Mouse (Mus musculus): ENCODE data around the gene Taok2. TPM values are rescaled to one million over a fixed set of nuclear protein-coding genes. Genes with fewer than 3 reads are reported as not detected.
A peak's percentile ranks its signal among the peaks of the same experiment; 100 is the strongest.
"Not testable (repeated sequence)": the region's sequence is repeated elsewhere in the genome, so short reads cannot be mapped to it uniquely, and the experiment has no call there.

Taok2 gene
- polyA plus RNA-seq, 1 experiment from 2014 or later: 40.1 TPM

DNA sequence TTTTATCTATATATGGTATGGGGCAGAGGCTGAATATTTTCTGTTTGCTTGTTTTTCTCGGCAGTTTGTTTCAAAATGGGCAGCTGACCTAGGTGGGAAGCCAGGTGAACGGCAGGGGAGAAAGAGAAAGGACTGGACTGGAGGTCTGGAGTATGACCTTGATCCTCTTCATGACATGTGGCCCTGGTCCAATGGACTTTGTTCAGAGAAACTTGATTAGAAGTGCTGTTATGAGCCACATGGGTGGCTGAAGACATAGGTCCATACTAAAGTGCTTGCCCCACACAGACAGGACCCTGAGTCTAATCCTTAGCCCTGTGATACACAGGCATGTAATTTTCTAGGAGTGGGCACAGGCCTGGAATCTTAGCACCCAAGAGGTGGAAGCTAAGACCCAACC, 37.1 kb upstream of the Taok2 start:
- 77% methylated on average over 2 of the region's 2 CpGs for WGBS
- TF ChIP-seq CTCF (IDR thresholded peaks at IDR 0.05; ENCODE audit: low read depth): no peak
- Histone ChIP-seq H3K4me2 (no peak overlapping the region), H3K4me1 (ENCODE audit: insufficient read depth) (no peaks in the 10 kb centered on the region), H3K27ac (ENCODE audit: low read depth) (no peak overlapping the region), H3K9ac (no peak overlapping the region), H3K9me3 (ENCODE audit: low read depth, low read length) (no peaks in the 10 kb centered on the region), H3K27me3 (ENCODE audit: insufficient read depth, low read length) (no peaks in the 10 kb centered on the region), H3K4me3 (ENCODE audit: low read depth, low read length) (no peak overlapping the region), H3K36me3 (ENCODE audit: insufficient read depth) (no peaks in the 10 kb centered on the region)
- ATAC-seq (ENCODE audit: insufficient read depth) (no peak), DNase-seq (no peak)

DNA sequence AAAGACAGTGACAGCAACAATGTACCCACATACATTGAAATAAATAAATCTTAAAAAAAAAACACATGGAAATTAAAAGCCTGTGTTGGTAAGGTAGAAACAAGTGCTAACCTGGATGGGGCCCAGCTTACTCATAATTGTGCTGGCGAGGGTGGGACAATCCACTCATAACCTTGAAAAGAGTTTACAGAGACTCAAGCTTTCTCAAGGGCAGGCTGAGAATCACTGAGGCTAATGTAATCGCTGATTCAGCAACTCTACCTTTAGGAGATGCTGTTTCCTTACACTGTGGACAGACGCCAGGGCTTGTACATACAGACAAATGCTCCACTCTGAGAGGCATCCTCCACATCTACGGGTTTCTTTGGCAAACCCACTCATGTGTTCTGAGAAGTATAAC, 35.5 kb upstream of the Taok2 start:
- no peaks in the 10 kb centered on the region for H3K27me3 ChIP-seq (ENCODE audit: insufficient read depth, low read length)
- H3K27ac ChIP-seq (ENCODE audit: low read depth): no peak overlapping the region
- DNase-seq: no peak
- no peak for TF ChIP-seq CTCF (IDR thresholded peaks at IDR 0.05; ENCODE audit: low read depth)
- no peak overlapping the region for H3K4me3 ChIP-seq (ENCODE audit: low read depth, low read length)
- no peak overlapping the region for H3K4me2 ChIP-seq
- H3K4me1 ChIP-seq (ENCODE audit: insufficient read depth): no peaks in the 10 kb centered on the region
- H3K36me3 ChIP-seq (ENCODE audit: insufficient read depth): no peaks in the 10 kb centered on the region
- 76% methylated on average over 4 of the region's 4 CpGs for WGBS
- no peaks in the 10 kb centered on the region for H3K9me3 ChIP-seq (ENCODE audit: low read depth, low read length)
- ATAC-seq (ENCODE audit: insufficient read depth): no peak
- H3K9ac ChIP-seq: no peak overlapping the region

DNA sequence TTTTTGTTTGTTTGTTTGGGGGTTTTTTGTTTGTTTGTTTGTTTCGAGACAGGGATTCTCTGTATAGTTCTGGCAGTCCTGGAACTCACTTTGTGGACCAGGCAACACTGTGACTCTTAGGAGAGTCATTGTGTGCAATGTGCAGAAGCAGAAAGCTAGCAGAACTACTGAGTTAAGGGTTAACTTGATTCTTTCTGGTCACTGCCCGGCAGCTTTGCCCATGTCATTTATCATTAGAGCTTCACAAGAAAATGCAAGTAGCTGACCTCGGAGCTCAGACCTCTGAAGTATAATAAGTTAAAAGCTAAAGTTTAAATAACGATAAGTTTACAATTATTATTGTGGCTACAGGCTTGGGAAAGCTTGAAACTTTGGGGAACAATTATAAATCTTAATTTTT, 33.9 kb upstream of the Taok2 start:
- not testable (repeated sequence) for H3K9me3 ChIP-seq (ENCODE audit: low read depth, low read length); H3K27ac ChIP-seq (ENCODE audit: low read depth); H3K4me3 ChIP-seq (ENCODE audit: low read depth, low read length); H3K4me2 ChIP-seq; H3K27me3 ChIP-seq (ENCODE audit: insufficient read depth, low read length); H3K9ac ChIP-seq; H3K4me1 ChIP-seq (ENCODE audit: insufficient read depth); ATAC-seq (ENCODE audit: insufficient read depth); DNase-seq; H3K36me3 ChIP-seq (ENCODE audit: insufficient read depth)
- WGBS: 16% methylated on average over 4 of the region's 4 CpGs

DNA sequence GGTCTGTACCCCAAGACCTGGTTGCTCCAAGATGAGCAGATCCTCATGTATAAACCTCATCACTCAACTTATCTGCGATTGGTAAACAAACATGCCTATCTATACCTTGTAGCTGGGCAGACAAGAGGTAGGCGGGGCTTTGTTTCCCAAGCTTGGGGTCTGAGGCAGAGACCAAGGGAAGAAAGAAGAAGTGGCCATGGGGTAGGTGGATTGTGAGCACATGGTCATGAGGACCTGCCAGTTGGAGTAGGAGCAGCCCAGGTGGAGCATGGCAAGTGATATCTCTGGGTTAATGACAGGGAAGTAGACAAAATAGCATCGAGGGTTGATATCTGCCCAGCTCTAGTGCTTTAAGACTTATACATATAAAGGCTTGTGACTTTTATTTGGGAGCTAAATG, 30.3 kb upstream of the Taok2 start:
- Histone ChIP-seq H3K27ac (ENCODE audit: low read depth) (no peak overlapping the region), H3K9ac (no peak overlapping the region), H3K9me3 (ENCODE audit: low read depth, low read length) (no peaks in the 10 kb centered on the region), H3K4me1 (ENCODE audit: insufficient read depth) (no peaks in the 10 kb centered on the region), H3K27me3 (ENCODE audit: insufficient read depth, low read length) (no peaks in the 10 kb centered on the region), H3K4me2 (no peak overlapping the region), H3K4me3 (ENCODE audit: low read depth, low read length) (no peak overlapping the region), H3K36me3 (ENCODE audit: insufficient read depth) (no peaks in the 10 kb centered on the region)
- WGBS: 66% methylated on average over 3 of the region's 3 CpGs
- ATAC-seq (ENCODE audit: insufficient read depth) (no peak), DNase-seq (no peak)
- TF ChIP-seq CTCF (IDR thresholded peaks at IDR 0.05; ENCODE audit: low read depth): no peak

DNA sequence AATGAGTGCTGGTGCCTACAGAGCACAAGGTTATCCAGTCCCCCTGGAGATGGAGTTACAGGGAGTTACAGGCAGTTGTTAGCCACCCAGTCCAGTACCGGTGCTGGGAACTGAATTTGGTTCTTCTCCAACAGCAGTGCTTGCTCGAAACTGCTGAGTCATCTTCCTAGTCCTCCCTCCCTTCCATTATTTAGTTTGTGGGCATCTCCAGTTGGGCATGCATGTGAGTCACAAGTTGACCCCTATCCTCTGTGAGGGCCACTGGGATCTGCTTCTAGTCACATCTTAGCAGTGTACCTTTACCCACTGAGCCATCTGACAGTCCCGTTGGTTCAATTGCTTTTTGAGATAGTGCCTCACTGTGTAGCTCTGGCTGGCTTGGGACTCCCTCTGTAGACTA, 21.1 kb upstream of the Taok2 start:
- TF ChIP-seq CTCF (IDR thresholded peaks at IDR 0.05; ENCODE audit: low read depth): no peak
- WGBS: 58% methylated on average over 3 of the region's 3 CpGs
- Histone ChIP-seq H3K36me3 (ENCODE audit: insufficient read depth) (no peaks in the 10 kb centered on the region), H3K27me3 (ENCODE audit: insufficient read depth, low read length) (no peaks in the 10 kb centered on the region), H3K9me3 (ENCODE audit: low read depth, low read length) (no peaks in the 10 kb centered on the region), H3K9ac (no peak overlapping the region), H3K4me2 (no peak overlapping the region), H3K27ac (ENCODE audit: low read depth) (no peak overlapping the region), H3K4me1 (ENCODE audit: insufficient read depth) (no peaks in the 10 kb centered on the region), H3K4me3 (ENCODE audit: low read depth, low read length) (no peak overlapping the region)
- ATAC-seq (ENCODE audit: insufficient read depth) (no peak), DNase-seq (no peak)

DNA sequence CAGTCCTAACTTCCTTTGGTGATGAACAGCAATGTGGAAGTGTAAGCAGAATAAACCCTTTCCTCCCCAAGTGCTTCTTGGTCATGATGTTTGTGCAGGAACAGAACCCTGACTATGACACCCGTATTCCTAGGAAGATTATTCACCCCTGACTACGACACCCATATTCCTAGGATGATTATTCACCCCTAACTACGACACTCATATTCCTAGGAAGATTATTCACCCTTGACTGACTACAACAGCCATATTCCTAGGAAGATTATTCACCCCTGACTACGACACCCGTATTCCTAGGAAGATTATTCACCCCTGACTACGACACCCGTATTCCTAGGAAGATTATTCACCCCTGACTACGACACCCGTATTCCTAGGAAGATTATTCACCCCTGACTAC, 15.3 kb upstream of the Taok2 start:
- not testable (repeated sequence) for ATAC-seq (ENCODE audit: insufficient read depth); H3K4me2 ChIP-seq; DNase-seq; H3K27me3 ChIP-seq (ENCODE audit: insufficient read depth, low read length); H3K4me1 ChIP-seq (ENCODE audit: insufficient read depth); H3K4me3 ChIP-seq (ENCODE audit: low read depth, low read length); H3K9ac ChIP-seq; H3K9me3 ChIP-seq (ENCODE audit: low read depth, low read length); H3K27ac ChIP-seq (ENCODE audit: low read depth); H3K36me3 ChIP-seq (ENCODE audit: insufficient read depth)
- WGBS: 93% methylated on average over 7 of the region's 9 CpGs

DNA sequence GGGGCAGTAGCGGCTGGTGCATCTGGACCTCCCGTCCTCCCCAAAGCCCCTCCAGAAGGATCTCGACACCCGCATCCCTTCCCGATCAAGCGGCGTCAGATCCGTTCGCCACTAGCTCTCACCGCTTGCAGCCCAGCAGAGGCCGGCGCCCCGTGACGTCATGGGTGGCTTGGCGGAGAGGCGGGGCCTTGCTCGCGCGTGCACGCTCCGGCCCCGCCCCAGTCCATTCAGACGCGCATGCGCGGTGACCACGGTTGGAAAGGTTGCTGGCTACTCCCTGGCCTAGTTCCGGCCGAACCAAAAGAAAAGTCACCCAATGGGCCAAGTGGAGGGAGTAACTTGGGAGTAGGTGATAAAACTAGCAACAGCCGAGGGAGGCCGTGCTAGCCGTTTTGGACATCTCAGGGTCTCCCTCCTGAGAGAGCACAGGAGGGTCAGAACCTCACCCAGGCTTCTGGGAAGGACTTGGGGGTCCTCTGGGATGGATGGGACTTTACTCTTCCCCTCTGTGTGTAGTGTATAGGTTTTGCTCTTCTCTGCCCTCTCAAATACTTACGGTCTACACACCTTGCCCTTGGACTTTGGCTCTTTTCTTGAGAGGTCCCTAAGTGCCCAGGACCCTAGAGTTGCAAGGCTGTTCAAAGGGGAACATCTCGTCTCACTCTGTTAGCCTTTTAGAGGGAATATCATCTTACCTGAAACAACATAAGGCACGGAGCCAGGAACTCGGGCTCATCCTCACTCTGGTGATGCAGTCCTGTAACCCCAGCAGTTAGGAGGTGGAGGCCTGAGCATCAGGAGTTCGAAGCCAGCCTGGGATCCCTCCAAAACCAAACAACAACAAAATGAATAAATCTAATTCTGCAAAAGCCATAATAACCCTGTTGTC, 13.8 kb upstream of the Taok2 start:
- Histone ChIP-seq H3K9me3 (ENCODE audit: low read depth, low read length) (no peaks in the 10 kb centered on the region), H3K9ac (peak overlapping the region; percentile 77), H3K4me3 (ENCODE audit: low read depth, low read length) (peak overlapping the region; percentile 71), H3K27ac (ENCODE audit: low read depth) (peak overlapping the region; percentile 60; the same call in 1 of the 2 replicates), H3K4me2 (peak overlapping the region; percentile 95), H3K27me3 (ENCODE audit: insufficient read depth, low read length) (no peaks in the 10 kb centered on the region), H3K4me1 (ENCODE audit: insufficient read depth) (peaks cover 10% of the 10 kb centered on the region), H3K36me3 (ENCODE audit: insufficient read depth) (no peaks in the 10 kb centered on the region)
- 9% methylated on average over 37 of the region's 37 CpGs for WGBS
- ATAC-seq (ENCODE audit: insufficient read depth) (peak; percentile 94), DNase-seq (peak; percentile 98)
- TF ChIP-seq CTCF (IDR thresholded peaks at IDR 0.05; ENCODE audit: low read depth): no peak

Data from lung, embryonic 14.5 days (tissue).